Mouse (Mus musculus) kidney, adult 11 months (tissue): Measurements from ENCODE around the gene Dtx3l.
"Not testable (repeated sequence)": the region's sequence is repeated elsewhere in the genome, so short reads cannot be mapped to it uniquely, and the experiment has no call there.

Source experiments
- DNase-seq: peaks from one replicate; pipeline ENCODE4 v3.0.0; 2022

Gene Dtx3l

GRCm38 (mm10) chr16:35938211-35939151 lies at the start of gene Dtx3l, which contains the start of gene Parp9:
Dtx3l (minus strand) TSS chr16:35939151.
Parp9 (plus strand) TSS chr16:35938470.
- peak; percentile 57 for DNase-seq

DNA sequence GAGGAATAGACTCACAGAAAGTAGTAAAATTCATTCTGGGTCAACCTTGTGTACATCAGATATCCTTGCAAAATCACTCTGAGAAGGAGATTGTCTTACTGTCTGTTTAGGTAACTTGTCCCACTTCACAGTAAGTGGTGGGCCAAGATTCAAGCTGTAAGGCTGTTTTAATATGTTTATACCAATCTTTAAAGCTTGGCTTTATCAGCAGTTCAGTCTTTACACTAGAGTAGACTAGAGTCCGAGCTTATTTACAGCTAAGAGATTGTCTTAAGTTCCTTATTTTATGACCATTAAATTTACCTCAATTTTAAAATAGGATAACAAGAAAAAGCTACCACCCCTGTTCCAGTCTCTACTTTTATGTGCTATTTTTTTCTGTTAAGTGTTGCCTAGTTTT lies 49.0 kb upstream of the Dtx3l start:
- DNase-seq = no peak

- DNase-seq = no peak
Measured at GRCm38 (mm10) chr16:35984471-35984870, 45.5 kb upstream of the Dtx3l start.

DNA sequence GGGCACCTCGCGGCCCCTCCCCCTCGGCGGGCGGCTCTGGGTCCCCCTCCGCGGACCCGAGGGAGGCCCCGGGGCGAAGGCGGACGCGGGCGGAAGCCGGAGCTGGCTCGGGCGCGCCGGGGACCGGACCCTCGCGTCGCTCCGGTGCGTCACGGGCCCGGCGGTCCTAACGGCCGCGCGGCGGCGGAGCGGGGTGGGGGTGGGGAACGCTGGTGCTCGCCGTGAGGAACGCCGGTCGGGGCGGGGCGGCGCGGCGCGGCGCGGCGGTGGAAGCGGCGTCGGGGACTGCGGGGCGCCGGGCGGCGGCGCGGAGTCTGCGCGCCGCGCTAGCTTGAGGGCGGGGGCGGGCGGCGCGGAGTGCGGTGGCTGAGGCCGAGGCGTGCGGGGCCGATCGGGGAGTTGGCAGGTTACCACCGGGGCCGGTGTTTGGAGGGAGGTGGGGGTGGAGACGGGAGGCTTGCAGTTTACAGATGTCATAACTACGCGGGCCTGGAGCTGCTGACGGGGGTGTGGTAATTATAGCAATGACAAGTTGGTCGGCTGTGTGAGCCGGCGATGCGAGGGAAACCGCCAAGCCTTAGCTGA lies 44.7 kb upstream of the Dtx3l start:
- DNase-seq = peak; percentile 57

GRCm38 (mm10) chr16:35982902-35983516 lies 44.1 kb upstream of the Dtx3l start:
- DNase-seq = peak; percentile 89

GRCm38 (mm10) chr16:35982506-35982901 lies 43.6 kb upstream of the Dtx3l start:
- DNase-seq = no peak

DNA sequence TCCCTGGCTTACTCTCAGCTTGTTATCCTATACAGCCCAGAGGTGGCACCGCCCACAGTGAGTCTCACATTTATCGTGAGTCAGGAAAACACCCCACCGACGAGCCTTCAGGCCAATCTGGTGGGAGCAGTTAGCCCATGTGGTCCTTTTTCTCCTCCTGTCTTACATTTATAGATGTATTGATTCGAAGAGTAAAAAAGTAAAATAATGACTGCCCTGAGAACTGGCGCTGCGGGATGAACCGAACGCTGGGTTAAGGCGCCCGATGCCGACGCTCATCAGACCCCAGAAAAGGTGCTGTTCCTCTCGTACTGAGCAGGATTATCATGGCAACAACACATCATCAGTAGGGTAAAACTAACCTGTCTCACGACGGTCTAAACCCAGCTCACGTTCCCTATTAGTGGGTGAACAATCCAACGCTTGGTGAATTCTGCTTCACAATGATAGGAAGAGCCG lies 42.4 kb upstream of the Dtx3l start:
- peak; percentile 93 for DNase-seq

DNA sequence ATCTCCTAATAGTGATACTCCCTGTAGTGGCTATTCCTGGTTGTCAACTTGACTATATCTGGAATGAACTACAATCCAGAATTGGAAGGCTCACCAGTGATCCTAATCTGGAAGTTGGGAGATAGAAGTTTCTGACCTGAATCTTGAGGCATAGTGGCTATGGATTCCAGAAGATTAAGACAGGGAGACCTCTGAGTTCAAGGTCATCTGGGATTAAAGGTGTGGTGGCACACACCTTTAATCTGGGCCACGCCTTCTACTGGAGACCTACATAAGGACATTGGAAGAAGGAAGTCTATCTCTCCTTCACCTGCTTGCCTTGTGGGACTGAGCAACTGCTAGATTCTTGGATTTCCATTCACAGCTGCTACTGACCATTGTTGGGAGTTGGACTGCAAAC lies 39.5 kb upstream of the Dtx3l start, which contains the start of gene Kpna1:
Kpna1 (plus strand) TSS at position 301 of the 400 bp plus-strand sequence.
- not testable (repeated sequence) for DNase-seq

GRCm38 (mm10) chr16:35974021-35974420 lies 35.1 kb upstream of the Dtx3l start:
- DNase-seq = no peak

- DNase-seq = no peak
Measured at GRCm38 (mm10) chr16:35968149-35968548, 29.2 kb upstream of the Dtx3l start.

GRCm38 (mm10) chr16:35967319-35967718 lies 28.4 kb upstream of the Dtx3l start:
- DNase-seq = no peak

DNA sequence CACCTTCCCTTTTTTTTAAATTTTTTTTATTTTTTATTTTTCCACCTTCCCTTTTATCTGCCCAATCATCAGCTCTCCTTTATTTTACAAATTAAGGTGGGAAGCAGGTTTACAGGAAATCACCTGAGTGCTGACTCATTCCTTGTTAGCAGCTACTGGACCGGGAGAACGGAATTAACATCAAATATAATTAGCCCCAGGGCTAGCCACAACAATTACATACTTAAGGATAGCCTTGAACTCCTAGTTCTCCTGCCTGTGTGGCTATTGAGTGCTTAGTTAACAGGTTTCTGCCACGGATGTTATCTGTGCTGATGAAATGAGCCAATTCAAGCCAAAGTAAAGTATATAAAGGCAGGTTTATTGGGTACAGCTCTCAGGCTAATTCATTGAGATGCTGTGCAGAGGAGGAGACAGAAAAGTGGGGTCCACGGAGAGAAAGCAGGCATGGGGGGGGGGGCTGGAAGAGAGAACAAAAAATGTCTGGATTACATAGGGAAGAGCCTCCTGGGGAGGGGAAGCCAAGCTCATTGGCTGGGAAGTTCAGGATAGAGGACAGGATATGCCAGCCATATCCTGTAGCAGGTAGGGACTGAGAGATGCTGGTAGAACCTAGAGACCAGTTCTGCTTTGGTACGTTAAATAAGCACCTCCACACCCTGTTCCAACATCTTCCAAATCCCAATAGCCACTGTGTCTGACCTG lies 27.6 kb upstream of the Dtx3l start:
- DNase-seq = no peak

- not testable (repeated sequence) for DNase-seq
Measured at GRCm38 (mm10) chr16:35965991-35966390, 27.0 kb upstream of the Dtx3l start.

DNA sequence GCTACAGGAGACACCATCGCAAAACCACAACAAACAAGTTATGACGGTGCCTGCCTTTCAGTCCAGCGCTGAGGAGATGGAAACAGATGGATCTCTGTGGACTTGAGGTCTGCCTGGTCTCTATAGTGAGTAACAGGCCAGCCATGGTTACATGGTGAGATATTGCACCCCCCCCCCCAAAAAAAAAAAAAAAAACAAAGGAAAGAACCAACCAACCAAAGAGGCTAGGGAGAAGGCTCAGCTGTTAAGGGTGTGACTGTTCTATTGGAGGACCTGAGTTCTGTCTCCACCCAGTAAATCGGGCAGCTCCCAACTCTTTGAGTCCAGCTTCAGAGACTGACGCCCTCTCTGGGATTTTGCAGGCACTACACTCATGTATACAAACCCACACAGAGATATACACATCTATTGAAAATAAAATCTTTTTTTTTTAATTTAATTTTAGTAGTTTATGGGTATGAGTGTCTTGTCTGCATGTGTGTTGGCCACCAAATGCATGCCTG lies 13.7 kb upstream of the Dtx3l start:
- DNase-seq = no peak

DNA sequence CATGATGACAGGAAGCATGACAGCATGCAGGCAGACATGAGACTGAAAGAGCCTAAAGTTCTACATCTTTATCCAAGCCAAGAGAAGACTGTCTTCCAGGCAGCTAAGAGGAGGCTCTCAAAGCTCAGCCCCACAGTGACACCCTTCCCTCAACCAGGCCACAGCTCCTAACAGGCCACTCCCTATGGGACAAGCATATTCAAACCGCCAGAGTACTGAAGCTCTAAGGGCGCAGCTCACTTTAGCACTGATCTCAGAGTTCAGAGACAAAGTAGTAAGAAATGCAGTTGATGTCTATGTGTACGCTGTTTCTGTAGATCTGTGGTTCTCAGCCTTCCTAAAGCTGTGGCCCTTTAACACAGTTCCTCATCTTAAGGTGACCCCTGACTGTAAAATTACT lies 12.3 kb upstream of the Dtx3l start:
- no peak for DNase-seq

DNA sequence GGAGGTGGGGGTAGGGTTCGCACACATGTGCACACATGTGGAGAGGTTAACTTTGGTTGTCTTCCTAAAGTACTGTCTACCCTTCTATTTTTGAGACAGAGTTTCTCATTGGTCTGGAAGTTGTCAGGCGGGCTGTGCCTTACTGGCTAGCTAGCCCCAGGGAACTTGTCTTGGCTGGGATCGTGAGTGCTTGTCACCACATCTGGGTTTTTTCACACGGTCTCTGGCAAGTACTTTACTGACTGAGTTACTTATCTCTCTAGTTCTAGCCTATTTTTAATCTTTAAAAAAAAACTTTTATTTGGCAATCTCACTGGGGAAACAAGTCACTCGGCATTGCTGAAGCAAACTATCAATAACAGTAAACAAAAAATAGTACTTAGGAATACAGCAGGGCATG lies 10.3 kb upstream of the Dtx3l start:
- DNase-seq = peak; percentile 10

GRCm38 (mm10) chr16:35941382-35941781 lies 2.4 kb upstream of the Dtx3l start:
- DNase-seq = no peak

DNA sequence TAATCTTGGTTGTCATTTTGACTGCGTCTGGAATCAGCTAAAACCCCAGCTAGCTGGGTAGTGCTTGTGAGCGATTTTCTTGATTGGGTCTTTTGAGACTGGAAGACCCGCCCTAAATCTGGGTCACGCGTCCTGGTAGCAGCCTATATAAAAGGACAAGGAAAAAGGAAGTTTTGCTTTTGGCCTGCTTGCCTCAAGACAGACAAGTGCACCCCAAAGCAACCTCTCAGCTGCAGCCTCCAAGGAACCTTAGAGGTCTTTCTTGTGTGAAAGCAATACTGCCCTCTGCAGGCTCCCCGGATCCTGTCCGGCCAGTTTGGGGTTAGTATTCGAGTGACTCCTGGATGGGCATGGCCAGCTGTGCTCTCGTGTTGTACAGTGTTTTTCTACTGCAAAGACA lies 739 bp upstream of the Dtx3l start:
- peak; percentile 88 for DNase-seq

- DNase-seq = peak; percentile 35
Measured at GRCm38 (mm10) chr16:35939261-35939660, 310 bp upstream of the Dtx3l start.

DNA sequence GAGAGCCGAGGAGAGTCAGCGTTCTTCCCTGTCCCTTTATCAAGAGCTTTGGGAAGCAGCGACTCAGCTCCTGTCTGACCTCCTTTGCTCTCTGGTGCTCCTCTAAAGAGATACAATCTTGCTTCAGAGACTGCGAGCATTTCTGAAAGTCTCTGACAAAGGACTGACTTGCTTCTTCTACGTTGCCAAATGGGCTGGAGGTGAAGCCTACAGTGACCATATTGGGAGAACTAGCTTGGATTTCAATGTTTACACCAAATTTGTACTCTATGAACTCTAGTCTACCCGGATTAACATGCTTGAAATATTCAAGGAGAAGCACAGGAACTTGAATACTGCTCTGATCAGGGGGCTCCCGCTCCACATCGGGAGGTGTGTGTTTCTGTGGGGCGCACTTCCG lies 5.8 kb downstream of the Dtx3l start:
- no peak for DNase-seq

DNA sequence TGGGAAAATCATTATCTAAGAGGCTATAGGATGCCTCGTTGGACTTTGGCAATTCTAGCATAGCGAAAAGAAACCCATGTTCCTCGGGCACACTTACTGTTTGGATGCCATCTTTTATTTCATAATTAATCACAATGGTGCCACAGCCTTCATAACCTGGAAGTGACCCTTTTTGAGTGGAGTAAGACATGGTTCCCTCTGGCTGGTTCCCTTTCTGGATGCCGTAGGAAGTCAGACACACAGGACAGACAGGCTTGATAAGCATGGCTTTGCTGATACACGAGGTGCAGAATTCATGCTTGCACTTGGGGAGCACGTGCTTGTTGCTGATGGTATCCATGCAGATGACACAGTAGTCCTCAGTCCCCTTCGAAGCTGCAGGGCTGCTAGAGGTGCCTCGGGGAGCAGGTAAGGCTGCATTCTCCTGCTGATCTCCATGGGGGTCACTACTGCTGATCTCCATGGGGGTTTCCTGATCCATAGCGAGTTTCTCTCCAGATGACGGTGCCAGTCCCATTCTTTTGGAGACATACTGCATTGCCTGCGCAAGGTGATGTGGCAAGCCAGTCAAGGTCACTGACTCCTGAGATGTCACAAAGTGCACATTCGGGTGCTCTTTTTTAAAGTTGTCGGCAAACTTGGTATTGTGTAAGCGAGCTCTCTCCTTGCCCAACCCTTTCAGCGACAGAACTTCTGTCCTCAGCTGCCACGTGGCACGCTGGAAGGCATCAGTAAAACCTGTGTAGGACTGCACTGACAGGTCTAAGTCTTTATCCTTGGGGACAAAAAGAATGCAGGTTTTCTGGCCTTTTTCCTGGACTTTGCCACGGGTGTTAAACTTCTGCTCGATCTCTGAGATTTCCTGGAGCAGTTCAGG lies 6.5 kb downstream of the Dtx3l start:
- DNase-seq = no peak

GRCm38 (mm10) chr16:35924341-35924740 lies 14.6 kb downstream of the Dtx3l start:
- DNase-seq = no peak
